Mouse (Mus musculus): ENCODE data around the gene Tm2d3.

DNA sequence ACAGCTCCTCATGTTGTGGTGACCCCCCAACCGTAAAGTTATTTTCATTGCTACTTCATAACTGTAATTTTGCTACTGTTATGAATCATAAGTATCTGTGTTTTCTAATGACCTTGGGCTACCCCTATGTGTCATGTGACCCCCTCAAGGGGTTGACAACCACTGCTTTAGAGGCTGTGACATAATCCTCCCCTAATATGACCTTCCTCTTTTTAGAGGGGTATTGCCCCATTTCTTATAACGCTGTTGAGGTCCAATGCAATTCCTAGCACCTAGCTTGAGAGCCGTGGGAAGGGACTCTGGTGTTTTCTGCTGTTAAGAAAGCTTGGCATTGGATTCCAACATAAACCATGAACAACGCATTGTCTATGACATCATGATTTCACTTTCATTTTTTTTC lies 40.3 kb upstream of the Tm2d3 start:
- TF ChIP-seq CTCF (IDR thresholded peaks at IDR 0.05; ENCODE audit: low read depth, low read length) = no peak
- no peak for TF ChIP-seq POLR2A (IDR thresholded peaks at IDR 0.05; ENCODE audit: extremely low read depth, insufficient read depth, low read length)

Data from liver, adult 2 months (tissue).